Mouse (Mus musculus) liver, embryonic 14.5 days (tissue): ENCODE results near the gene Hspa4. TPM values are rescaled to one million over a fixed set of nuclear protein-coding genes. Genes with fewer than 3 reads are reported as not detected.
A peak's percentile ranks its signal among the peaks of the same experiment; 100 is the strongest.
"Not testable (repeated sequence)": the region's sequence is repeated elsewhere in the genome, so short reads cannot be mapped to it uniquely, and the experiment has no call there.

ENCODE experiments used
- ATAC-seq: fragments of 200-750 bp; cut with Nextera tagmentation; 2 replicates; pipeline ENCODE4 v1.8.0; 2017; ENCODE audit warnings: moderate number of reproducible peaks, mild to moderate bottlenecking, moderate library complexity; ENCODE audit not compliant: insufficient read depth
- DNase-seq, 3 experiments: peaks; one replicate each; pipeline ENCODE4 v3.0.0-alpha.2; 2012 to 2013; ENCODE audit warnings: low read depth in 3 of 3, low spot score in 3 of 3
- H3K27ac ChIP-seq: fragments of 300-500 bp; sonication (generic); 2 replicates; pipeline ENCODE4 v1.5.1; 2014; ENCODE audit warnings: moderate library complexity, mild to moderate bottlenecking, control low read depth, inconsistent platforms
- H3K27me3 ChIP-seq: fragments of 300-500 bp; sonication (generic); 2 replicates; pipeline ENCODE4 v1.6.1; 2014; ENCODE audit warnings: mild to moderate bottlenecking, low read length, moderate library complexity; ENCODE audit not compliant: control insufficient read depth, insufficient read depth
- H3K36me3 ChIP-seq: fragments of 300-500 bp; sonication (generic); replicated peaks from 2 replicates; pipeline ENCODE4 v1.6.1; 2014; ENCODE audit warnings: low read depth; ENCODE audit not compliant: control insufficient read depth, insufficient read depth
- H3K4me1 ChIP-seq, 2 experiments: fragments of 200-500 bp in 1 of 2; fragments of 300-500 bp in 1 of 2; sonication (generic) in 1 of 2; replicated peaks; 2 replicates each; pipeline ENCODE4 v1.6.1; 2012 to 2014; ENCODE audit warnings: antibody characterized with exemption in 1 of 2, inconsistent platforms in 1 of 2, low read length in 1 of 2; ENCODE audit not compliant: control insufficient read depth in 2 of 2, insufficient read depth in 2 of 2
- H3K4me2 ChIP-seq: fragments of 300-500 bp; sonication (generic); 2 replicates; pipeline ENCODE4 v1.6.1; 2014; ENCODE audit warnings: low read depth, mild to moderate bottlenecking, control low read depth, moderate library complexity
- H3K4me3 ChIP-seq, 2 experiments: fragments of 200-500 bp in 1 of 2; fragments of 300-500 bp in 1 of 2; sonication (generic) in 1 of 2; 2 replicates each; pipeline ENCODE4 v1.5.1; 2012 to 2014; ENCODE audit warnings: low read depth in 2 of 2, low read length in 2 of 2, mild to moderate bottlenecking in 2 of 2, control low read depth in 1 of 2, inconsistent platforms in 1 of 2, moderate library complexity in 1 of 2; ENCODE audit not compliant: insufficient read depth in 1 of 2
- H3K9ac ChIP-seq: fragments of 300-500 bp; sonication (generic); replicated peaks from 2 replicates; pipeline ENCODE4 v1.6.1; 2014; ENCODE audit warnings: mild to moderate bottlenecking, control low read depth, moderate library complexity
- H3K9me3 ChIP-seq: fragments of 300-500 bp; sonication (generic); 2 replicates; pipeline ENCODE4 v1.6.1; 2016; ENCODE audit warnings: low read length, mixed read lengths; ENCODE audit not compliant: control insufficient read depth
- CTCF ChIP-seq: IDR thresholded peaks from 2 replicates; pipeline ENCODE4 v1.5.1; 2016; ENCODE audit warnings: antibody characterized with exemption, low read depth, control low read depth
- EP300 ChIP-seq: IDR thresholded peaks from 2 replicates; pipeline ENCODE4 v1.6.1; 2016; ENCODE audit warnings: antibody characterized with exemption, low read depth
- WGBS: fragments of 180-500 bp; shearing (Covaris S2); extraction: QIAGEN DNeasy Blood & Tissue Kit; methylation state at CpG from one replicate; pipeline ENCODE4 v1.1.7; 2014; ENCODE audit not compliant: insufficient replicate concordance; 5-methylcytosine and 5-hydroxymethylcytosine counted together
- polyA plus RNA-seq, 2 experiments: library from polyadenylated mRNA; depleted of rRNA in 1 of 2; stranded (reverse) in 1 of 2; unstranded in 1 of 2; fragments of >200 nt; fragmentation: Nextera tagmentation in 1 of 2; extraction: Ambion mirVana in 1 of 2; gene quantifications; 2 replicates each; pipeline versions ENCODE4 v1.2.1 to v1.2.3; 2012 to 2014

The Hspa4 gene
- polyA plus RNA-seq (2012; rRNA removed) (14.4 and 26.6 TPM in 2 replicates), polyA plus RNA-seq (2014; fragmentation: Nextera tagmentation; extraction: Ambion mirVana) (47.0 and 50.3 TPM in 2 replicates)

- H3K4me3 ChIP-seq, result peak within 1 kb of the TSS; percentile 77 to 78
- H3K27ac ChIP-seq, result peak within 1 kb of the TSS; percentile 99
- TF ChIP-seq CTCF (no peak; the same call in 1 of the 2 replicates), EP300 (peak; percentile 86)
- DNase-seq (peak; percentile 97 to 99 (median 99)), ATAC-seq (peak; percentile 93)
- peaks cover 13 to 19% of the 10 kb centered on the region in 2 experiments for H3K4me1 ChIP-seq
- peak within 1 kb of the TSS; percentile 93 for H3K9ac ChIP-seq
- no peaks in the 10 kb centered on the region for H3K27me3 ChIP-seq
- under 1% methylated on average over 58 of the region's 58 CpGs for WGBS
- H3K4me2 ChIP-seq, result peak within 1 kb of the TSS; percentile 97
- H3K9me3 ChIP-seq, result no peaks in the 10 kb centered on the region
- H3K36me3 ChIP-seq, result peaks cover 2% of the 10 kb centered on the region; the same call in 1 of the 2 replicates
Observed at GRCm38 (mm10) chr11:53300330-53301166, at the start of gene Hspa4. Hspa4 (minus strand) TSS chr11:53300457.

- no peak overlapping the region for H3K4me2 ChIP-seq
- H3K27me3 ChIP-seq, result no peaks in the 10 kb centered on the region; the same call in 1 of the 2 replicates
- 6% methylated on average over 2 of the region's 2 CpGs for WGBS
- H3K27ac ChIP-seq, result no peak overlapping the region
- DNase-seq (no peak), ATAC-seq (no peak)
- H3K4me1 ChIP-seq, result peaks cover 0 to 14% of the 10 kb centered on the region in 2 experiments; a peak in 3 of 4 replicates
- no peak for TF ChIP-seq EP300
- TF ChIP-seq CTCF, result no peak
- H3K9me3 ChIP-seq, result no peaks in the 10 kb centered on the region
- no peak overlapping the region for H3K4me3 ChIP-seq
- no peaks in the 10 kb centered on the region for H3K36me3 ChIP-seq
- no peak overlapping the region for H3K9ac ChIP-seq
Observed at GRCm38 (mm10) chr11:53345738-53346137, 45.5 kb upstream of the Hspa4 start.

DNA sequence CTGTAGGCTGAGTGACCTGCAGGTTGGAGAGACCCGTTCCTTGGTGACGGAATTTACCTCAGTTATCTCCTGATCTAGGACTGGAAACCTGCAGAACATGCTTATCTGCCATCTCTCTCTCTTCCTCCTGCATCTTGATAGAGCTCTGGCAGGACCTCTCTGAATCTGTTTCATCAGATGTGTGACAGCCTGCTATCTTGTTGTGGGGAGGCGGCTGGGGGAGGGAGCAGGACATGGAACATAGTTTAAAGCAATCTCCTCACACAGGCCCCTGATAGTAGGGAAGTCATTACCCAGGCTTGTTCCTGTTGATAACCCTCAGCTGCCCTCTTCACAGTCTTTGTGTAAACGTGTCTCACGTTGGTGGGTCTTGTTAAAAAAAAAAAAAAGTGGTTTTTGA is 45.1 kb upstream of the Hspa4 start:
- no peaks in the 10 kb centered on the region for H3K9me3 ChIP-seq
- WGBS, result 5% methylated on average over 5 of the region's 5 CpGs
- no peak for ATAC-seq
- no peak overlapping the region for H3K27ac ChIP-seq
- no peak for DNase-seq
- TF ChIP-seq CTCF (no peak), EP300 (no peak; the same call in 1 of the 2 replicates)
- H3K4me1 ChIP-seq, result peaks cover 0 to 14% of the 10 kb centered on the region in 2 experiments; a peak in 3 of 4 replicates
- no peak overlapping the region for H3K9ac ChIP-seq
- no peaks in the 10 kb centered on the region; the same call in 1 of the 2 replicates for H3K27me3 ChIP-seq
- no peaks in the 10 kb centered on the region for H3K36me3 ChIP-seq
- no peak overlapping the region for H3K4me3 ChIP-seq
- no peak overlapping the region for H3K4me2 ChIP-seq

DNA sequence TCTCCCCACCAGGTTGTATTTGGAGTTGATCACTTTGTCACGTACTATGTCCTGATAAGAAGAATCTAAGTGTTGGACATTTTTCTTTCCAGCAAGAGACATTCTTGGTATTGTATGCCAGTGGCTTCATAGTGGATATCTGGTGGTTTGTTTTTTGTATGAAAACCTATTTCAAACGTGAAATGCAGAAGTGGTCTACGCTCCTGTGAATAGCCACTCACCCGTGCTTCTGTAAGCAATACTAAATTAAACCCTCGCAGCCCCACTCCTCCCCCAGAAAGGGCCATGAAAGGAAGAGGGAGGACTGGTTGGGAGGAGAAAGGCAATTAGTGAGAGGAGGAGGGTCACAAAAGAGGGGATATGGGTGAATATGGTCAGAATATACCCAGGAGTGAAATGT is 42.5 kb upstream of the Hspa4 start:
- 25% methylated on average over 5 of the region's 5 CpGs for WGBS
- no peak for ATAC-seq
- Histone ChIP-seq H3K4me2 (no peak overlapping the region), H3K4me3 (no peak overlapping the region), H3K9me3 (no peaks in the 10 kb centered on the region), H3K9ac (no peak overlapping the region), H3K36me3 (no peaks in the 10 kb centered on the region), H3K27me3 (no peaks in the 10 kb centered on the region), H3K4me1 (peaks cover 0 to 13% of the 10 kb centered on the region in 2 experiments; a peak in 3 of 4 replicates), H3K27ac (no peak overlapping the region)
- TF ChIP-seq CTCF (no peak), EP300 (no peak)
- no peak for DNase-seq

DNA sequence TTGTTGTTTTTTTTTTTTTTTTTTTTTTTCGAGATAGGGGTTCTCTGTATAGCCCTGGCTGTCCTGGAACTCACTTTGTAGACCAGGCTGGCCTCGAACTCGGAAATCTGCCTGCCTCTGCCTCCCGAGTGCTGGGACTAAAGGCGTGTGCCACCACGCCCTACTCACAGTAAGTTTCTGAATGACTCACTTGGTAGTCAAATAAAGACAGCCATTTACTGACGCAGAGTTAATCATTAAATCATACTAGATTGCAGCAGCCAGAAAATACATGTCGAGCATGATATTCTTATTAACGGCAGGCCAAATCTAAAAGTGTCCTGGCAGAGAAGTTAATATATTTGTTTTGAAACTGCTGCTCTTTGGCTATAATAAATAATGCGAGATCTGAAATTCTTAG is 40.8 kb upstream of the Hspa4 start:
- not testable (repeated sequence) for H3K27ac ChIP-seq, H3K4me2 ChIP-seq, H3K9ac ChIP-seq, H3K27me3 ChIP-seq, DNase-seq, H3K4me3 ChIP-seq, H3K36me3 ChIP-seq, H3K9me3 ChIP-seq, ATAC-seq
- 69% methylated on average over 10 of the region's 10 CpGs for WGBS
- peaks cover 0 to 13% of the 10 kb centered on the region in 2 experiments; a peak in 3 of 4 replicates for H3K4me1 ChIP-seq
